Comparison of ENCODE assay signal across 7 mouse cellular contexts in the genomic region with DNA sequence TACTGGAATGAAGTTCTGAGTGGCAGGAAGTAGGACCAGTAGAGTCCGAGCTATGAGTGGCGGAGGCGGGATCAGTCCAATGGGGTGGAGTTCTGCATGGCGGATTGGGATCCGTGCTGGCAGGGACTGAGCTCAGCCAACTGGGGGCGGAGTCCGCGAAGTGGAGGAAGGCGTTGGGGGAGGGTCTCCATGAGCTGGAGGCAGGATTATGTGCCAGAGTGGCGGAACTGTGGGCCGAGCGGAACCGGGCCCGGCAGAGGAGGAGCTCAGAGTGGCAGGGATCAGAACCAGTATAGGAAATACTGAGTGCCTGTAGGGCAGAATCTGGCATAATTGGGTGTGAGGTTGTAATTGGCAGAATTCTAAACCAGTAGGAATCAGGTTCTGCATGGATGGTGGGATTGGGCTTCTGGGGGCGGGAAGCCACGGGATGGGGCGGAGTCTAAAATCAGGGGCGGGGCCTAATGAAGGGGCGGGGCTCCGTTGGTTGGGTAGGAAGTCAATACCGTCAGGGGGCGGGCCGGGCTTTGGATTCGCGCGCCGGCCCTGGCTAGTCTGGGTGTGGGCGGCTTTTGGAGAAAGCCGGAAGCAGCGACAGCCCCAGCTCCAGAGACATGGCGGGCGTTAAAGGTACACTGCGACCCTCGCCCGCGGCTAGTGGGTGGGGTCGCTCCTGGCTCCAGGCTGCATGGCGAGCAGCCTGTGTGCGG. TPM values are rescaled to one million over a fixed set of nuclear protein-coding genes. Genes with fewer than 3 reads are reported as not detected.
DNase-seq lines count a peak whose midpoint lies in the region; ATAC-seq lines count a peak whose summit lies in the region.

A gene (plus strand): TSS at position 523 of the 710 bp plus-strand sequence.

- no peaks in the 10 kb centered on the region for H3K36me3 ChIP-seq in intestine, embryonic 15.5 days
- no peaks in the 10 kb centered on the region for H3K36me3 ChIP-seq in midbrain, embryonic 10.5 days

- no peaks in the 10 kb centered on the region for H3K9me3 ChIP-seq in intestine, embryonic 15.5 days
- no peaks in the 10 kb centered on the region for H3K9me3 ChIP-seq in midbrain, embryonic 10.5 days (replicated peaks)

- peak; percentile 100 for DNase-seq in adrenal gland, adult 2 months
- peak; percentile 94 for DNase-seq in embryo, embryonic 11.5 days (ENCODE audit: low read depth, low spot score)
- peak; percentile 99 to 100 for DNase-seq in gastrocnemius, postnatal 36 days
- DNase-seq in left cerebral cortex, postnatal 25 days (ENCODE audit: low spot score in 2 of 2): peak; percentile 100
- DNase-seq in midbrain, embryonic 10.5 days (ENCODE audit: low spot score): peak; percentile 99
- peak; percentile 97 for DNase-seq in right cerebral cortex, postnatal 4 days

- intact Hi-C loops in gastrocnemius, postnatal 36 days (cut with DNase I): no loop called here
- intact Hi-C loops in left cerebral cortex, postnatal 25 days (cut with DNase I): loop anchor here (10.0 kb wide), 2 partner anchors 263 to 293 kb away; no protein-coding TSS in a partner anchor

- H3K27me3 ChIP-seq in intestine, embryonic 15.5 days (replicated peaks): no peaks in the 10 kb centered on the region
- H3K27me3 ChIP-seq in midbrain, embryonic 10.5 days (ENCODE audit: low read depth, poor library complexity, severe bottlenecking): no peaks in the 10 kb centered on the region

- peak within 1 kb of the TSS; percentile 93 for H3K27ac ChIP-seq in intestine, embryonic 15.5 days
- H3K27ac ChIP-seq in midbrain, embryonic 10.5 days (replicated peaks): peak within 1 kb of the TSS; percentile 96

- H3K4me2 ChIP-seq in intestine, embryonic 15.5 days (replicated peaks): peak within 1 kb of the TSS; percentile 77

- peak within 1 kb of the TSS; percentile 83 for H3K4me3 ChIP-seq in intestine, embryonic 15.5 days (replicated peaks)
- H3K4me3 ChIP-seq in midbrain, embryonic 10.5 days: peak within 1 kb of the TSS; percentile 82

- 0 out of 2 replicates have a peak, but pooled peaks cover 6% of the 10 kb centered on the region for H3K4me1 ChIP-seq in intestine, embryonic 15.5 days (replicated peaks)
- H3K4me1 ChIP-seq in midbrain, embryonic 10.5 days: peaks cover 16% of the 10 kb centered on the region

- peak; percentile 98 for ATAC-seq in intestine, embryonic 15.5 days

- peak within 1 kb of the TSS; percentile 99 for H3K9ac ChIP-seq in intestine, embryonic 15.5 days

- WGBS in intestine, embryonic 15.5 days: under 1% methylated on average over 37 of the region's 39 CpGs
- under 1% methylated on average over 39 of the region's 39 CpGs for WGBS in midbrain, embryonic 10.5 days

RNA-seq across cellular contexts. Expression of the gene that starts here (rescaled TPM):
- total RNA-seq in adrenal gland, adult 2 months (2021): 10 to 100 TPM; 56.2 to 59.5 TPM
- 25.9 and 51.4 TPM in 2 replicates for polyA plus RNA-seq in adrenal gland, adult 2 months (2012; rRNA removed)
- total RNA-seq in gastrocnemius, postnatal 36 days (2021): 1 to 10 TPM; 8.1 TPM
- 96.3 and 97.1 TPM in 2 replicates for polyA plus RNA-seq in intestine, embryonic 15.5 days (2015; fragmentation: Nextera tagmentation; extraction: Ambion mirVana)
- total RNA-seq in left cerebral cortex, postnatal 25 days (2021): 10 to 100 TPM; 26.4 to 27.8 TPM
- polyA plus RNA-seq in midbrain, embryonic 10.5 days (2016; fragmentation: Nextera tagmentation; extraction: Ambion mirVana): 65.6 and 73.6 TPM in 2 replicates

Comparison
In these comparisons a context has a peak if more than half of its experiments do, and no peak if none do; other contexts are left out.
1. Peak in every context shown above with its lines: DNase-seq, ATAC-seq, H3K4me3 ChIP-seq and H3K27ac ChIP-seq.